Mouse (Mus musculus) brain, adult 2 months (tissue): ENCODE results near the gene Coro1b.

Experiments
- DNase-seq: peaks from one replicate; pipeline ENCODE4 v3.0.0; 2011; ENCODE audit warnings: low read depth, low spot score

Gene Coro1b

DNA sequence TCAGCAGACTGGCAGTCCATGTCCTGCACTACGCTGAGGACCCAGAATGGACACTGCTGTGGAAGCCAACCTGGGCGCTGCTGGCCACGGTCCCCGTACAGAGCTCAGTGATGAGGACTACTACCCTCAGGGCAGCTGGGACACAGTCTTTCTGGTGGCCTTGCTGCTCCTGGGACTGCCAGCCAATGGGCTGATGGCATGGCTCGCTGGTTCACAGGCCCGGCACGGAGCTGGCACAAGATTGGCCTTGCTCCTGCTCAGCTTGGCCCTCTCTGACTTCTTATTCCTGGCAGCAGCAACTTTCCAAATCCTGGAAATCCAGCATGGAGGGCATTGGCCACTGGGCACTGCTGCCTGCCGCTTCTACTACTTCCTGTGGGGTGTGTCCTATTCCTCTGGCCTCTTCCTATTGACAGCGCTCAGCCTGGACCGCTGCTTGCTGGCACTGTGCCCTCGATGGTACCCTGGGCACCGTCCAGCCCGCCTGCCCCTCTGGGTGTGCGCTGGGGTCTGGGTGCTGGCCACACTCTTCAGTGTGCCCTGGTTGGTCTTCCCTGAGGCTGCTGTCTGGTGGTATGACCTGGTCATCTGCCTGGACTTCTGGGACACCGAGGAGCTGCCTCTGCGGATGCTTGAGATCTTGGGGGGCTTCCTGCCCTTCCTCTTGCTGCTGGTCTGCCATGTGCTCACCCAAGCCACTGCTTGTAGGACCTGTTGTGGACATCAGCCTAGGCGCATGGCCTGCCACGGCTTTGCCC is 5.8 kb upstream of the Coro1b start:
- no peak for DNase-seq

- no peak for DNase-seq
Observed at GRCm38 (mm10) chr19:4143759-4144268, 4.6 kb upstream of the Coro1b start, which contains the start of gene Cabp4. Gene Cabp4 (minus strand): TSS chr19:4144033.

DNA sequence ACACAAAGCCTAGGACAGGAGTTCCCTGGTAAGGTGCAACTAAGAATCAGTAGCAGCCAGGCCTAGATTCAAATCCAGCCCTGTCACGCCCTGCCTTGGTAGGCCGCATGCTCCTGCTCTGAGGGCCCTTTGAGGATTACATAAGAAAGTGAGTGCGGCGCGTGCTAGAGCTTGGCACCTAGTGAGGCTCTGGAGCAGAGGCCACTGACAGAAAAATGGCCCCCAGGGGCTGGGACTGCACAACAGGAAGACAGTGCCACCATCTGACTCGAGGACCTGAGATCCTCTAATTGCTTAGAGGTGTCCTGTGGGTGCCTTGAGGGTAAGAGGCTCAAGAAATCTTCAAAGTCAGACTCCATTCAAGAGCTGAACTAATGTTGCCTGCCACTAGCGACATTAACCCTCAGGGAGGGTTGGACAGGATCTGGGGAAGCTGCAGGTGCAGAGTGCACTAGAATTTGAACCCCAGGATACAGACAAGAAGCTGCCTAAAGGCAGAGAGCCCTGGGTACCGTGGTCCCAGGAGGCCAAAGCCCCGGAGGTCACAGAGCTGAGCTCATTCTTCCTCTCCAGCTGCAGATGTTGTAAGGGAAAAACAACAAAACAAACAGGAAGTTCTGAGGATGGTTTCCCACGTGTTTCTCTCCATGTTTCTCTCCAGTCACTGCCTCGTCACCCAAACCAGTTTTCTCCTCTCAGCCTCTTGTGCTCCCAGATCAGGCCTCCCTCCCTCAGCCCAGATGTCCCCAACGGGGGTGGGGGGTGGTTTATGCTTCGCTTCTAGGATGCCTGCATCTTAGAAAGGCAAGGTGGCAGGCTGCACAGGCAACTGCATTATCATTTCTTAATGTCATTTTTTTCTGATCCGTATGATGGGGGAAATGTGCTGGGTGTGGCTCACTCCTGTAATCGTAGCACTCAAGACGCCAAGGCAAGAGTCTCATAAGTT is 3.6 kb upstream of the Coro1b start:
- no peak for DNase-seq

DNA sequence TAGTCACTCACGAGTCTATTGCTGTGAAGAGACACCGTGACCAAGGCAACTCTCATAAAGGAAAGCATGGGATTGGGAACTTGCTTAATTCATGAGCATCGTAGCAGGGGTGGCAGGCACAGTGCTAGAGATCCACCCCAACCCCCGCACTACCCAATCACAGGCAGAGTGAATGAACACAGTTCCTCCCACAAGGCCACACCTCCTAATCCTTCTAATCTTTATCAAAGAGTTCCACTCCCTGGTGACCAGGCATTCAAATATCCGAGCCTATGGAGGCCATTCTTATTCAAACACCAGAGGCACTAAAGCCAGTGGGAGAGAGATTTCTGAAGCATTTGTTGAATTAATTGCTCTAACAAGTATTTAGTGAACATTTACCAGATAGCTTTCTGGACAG is 2.5 kb upstream of the Coro1b start:
- no peak for DNase-seq

GRCm38 (mm10) chr19:4146366-4147021 is 1.9 kb upstream of the Coro1b start:
- DNase-seq, result no peak

GRCm38 (mm10) chr19:4147022-4147405 is 1.4 kb upstream of the Coro1b start:
- DNase-seq, result no peak

DNA sequence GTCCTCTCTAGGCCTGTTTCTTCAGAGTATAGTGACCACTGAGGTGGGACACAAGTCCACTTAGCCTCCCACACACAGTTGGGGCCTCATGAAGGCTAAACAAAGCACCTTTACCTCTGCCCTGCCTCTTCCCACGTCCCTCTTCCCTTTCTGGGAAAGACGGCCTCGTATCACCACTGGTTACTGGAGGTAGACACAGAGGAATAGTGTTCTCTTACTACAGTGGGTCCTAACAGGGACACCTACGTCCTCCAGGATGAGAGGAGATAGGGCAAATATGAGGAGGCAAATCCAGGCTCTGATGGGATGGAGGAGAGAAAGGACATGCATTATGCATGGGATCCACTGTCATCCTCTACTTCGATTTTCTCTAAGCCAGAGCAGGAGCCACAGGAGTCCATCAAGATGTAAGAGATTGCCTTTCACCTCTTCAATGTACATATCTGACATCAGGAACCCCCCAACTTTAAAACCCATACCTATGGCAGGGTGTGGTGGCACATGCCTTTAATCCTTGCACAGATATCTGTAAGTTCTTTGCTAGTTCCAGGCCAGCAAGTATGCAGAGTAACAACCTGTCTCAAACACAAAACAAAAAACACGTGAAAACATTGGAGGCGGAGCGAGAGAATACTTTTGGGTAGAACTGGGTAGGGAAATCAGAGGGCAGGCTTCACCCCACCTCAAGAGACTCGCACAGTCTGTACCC is 483 bp upstream of the Coro1b start:
- no peak for DNase-seq

GRCm38 (mm10) chr19:4148819-4149218 is 400 bp downstream of the Coro1b start:
- no peak for DNase-seq

GRCm38 (mm10) chr19:4149283-4149682 is 864 bp downstream of the Coro1b start:
- no peak for DNase-seq

- no peak for DNase-seq
Observed at GRCm38 (mm10) chr19:4149764-4150461, 1.5 kb downstream of the Coro1b start.

GRCm38 (mm10) chr19:4150567-4151487 is 2.4 kb downstream of the Coro1b start:
- no peak for DNase-seq

DNA sequence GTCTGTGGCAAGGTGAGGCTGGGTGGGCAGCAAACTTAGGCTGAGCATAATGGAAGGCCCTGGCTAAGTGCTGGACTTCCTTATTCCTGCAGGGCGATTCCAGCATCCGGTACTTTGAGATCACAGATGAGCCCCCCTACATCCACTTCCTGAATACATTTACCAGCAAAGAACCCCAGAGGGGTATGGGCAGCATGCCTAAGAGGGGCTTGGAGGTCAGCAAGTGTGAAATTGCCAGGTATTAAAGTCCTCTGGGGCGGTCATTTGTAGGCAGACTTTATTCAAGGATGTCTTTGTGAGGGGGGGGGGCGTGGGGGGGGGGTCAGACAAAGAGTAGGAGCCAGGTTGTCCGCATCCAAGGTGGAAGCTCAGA is 3.1 kb downstream of the Coro1b start:
- no peak for DNase-seq

DNA sequence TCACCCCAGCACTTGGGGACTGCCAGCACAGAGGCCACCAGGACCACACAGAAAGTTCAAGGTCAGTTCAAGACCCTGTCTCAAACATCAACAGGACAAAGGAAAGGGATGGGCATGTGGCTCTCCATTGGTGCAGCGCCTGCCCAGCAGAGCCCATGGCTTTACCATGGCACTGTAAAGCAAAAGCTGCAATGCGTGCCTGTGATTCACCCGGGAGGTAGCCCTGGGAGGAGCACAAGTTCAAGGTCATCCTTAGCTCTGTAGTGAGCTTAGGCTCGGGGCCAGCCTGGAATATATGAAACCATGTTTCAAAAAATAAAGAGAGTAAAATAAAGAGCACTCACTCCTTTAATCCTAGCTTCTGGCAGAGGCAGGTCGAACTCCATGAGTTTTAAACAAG is 3.5 kb downstream of the Coro1b start:
- DNase-seq, result no peak

DNA sequence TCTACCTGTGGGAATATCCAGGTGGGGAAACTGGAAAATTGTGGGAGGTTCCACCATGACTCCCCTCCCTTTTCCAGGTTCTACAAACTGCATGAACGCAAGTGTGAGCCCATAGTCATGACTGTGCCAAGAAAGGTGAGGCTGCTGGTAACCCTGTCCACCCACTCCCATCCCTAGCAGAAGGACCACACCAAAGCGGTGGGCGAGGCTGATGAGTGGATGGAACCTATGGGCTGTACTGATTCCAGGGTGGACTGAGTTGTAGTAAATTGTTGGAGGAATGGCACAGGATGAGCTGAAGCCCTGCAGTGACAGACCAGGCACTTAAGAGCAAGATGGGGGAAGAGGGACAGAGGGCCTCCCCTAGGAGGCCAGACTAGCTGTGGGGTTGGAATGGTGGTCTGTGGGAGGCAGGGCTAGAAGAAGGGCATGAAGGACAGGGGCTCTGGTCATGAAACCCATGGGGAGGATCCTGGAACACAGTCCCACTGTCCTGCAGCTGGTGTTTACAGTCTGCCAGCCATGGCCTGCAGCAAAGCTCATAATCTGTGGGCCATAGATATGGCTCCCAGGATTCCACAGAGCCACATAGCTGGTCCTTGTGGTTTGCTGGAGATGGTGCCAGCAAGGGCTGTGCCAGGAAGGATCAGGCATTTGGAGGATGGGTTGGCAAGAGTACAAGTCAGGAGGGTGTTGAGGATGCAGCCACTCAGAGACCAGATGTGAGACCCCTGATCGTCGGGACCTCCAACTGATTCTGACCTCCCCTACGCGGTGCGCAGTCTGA is 4.2 kb downstream of the Coro1b start:
- no peak for DNase-seq

DNA sequence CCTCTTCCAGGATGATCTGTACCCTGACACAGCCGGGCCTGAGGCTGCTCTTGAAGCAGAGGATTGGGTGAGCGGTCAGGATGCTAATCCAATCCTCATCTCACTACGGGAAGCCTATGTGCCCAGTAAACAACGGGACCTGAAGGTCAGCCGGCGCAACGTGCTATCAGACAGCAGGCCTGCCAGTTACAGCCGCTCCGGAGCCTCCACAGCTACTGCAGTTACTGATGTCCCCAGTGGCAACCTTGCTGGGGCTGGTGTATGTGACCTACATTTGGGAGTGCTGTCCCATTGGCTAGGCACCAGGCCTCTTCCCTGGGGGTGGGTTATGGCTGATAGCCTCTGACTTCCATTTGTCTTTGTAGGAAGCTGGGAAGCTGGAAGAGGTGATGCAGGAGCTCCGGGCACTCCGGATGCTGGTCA is 4.8 kb downstream of the Coro1b start, which contains the start of gene Ptprcap:
Gene Ptprcap (plus strand): TSS at position 373 of the 423 bp plus-strand sequence.
- DNase-seq, result peak; percentile 89

DNA sequence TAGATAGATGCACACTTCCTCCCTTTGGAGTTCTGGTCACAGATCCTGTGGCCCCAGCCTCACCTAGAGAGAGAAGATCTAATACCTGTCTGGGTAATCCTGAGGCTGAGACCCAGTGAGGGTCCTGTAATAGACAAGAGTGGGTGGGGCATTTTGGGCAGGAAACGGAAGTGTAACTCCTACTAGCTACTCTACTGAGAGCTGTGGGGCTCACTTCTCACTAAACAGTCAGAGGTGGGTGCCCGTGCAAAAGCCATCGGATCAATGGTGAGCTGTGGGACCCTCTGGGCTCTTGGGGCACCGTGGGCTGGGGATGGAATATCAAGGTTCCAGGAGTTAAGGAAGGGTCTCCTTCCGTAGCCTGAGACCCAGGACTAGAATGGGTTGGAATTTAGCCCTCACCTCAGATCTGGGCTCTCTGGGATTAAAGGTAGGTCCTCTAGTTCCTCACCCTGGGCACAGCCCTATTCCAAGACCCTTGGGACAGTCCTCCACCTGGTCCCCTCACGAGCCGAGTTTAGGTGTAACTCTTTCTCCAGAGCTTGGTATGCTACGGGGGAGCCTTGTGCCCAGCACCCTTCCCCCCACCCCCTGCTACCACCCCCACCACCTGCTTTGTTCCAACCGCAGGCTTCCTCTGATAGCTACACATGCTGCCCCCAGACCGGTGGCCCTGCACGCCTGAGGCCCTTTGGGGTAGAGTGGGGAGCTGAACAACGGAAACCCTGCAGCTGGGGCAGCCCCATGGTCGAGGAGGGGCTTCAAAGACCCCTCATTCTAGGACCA is 6.2 kb downstream of the Coro1b start:
- no peak for DNase-seq

- no peak for DNase-seq
Observed at GRCm38 (mm10) chr19:4155223-4156072, 7.0 kb downstream of the Coro1b start.
